Mouse (Mus musculus) activated CD4-positive, CD25-positive, alpha-beta regulatory T cell (primary cell): ENCODE data around the gene Cebpz. TPM values are rescaled to one million over a fixed set of nuclear protein-coding genes. Genes with fewer than 3 reads are reported as not detected.

ENCODE experiments used
- polyA plus RNA-seq, 2 experiments: library from polyadenylated mRNA; unstranded; fragments of 100-300 nt; shearing (Covaris generic); gene quantifications; one replicate each; pipeline ENCODE4 v1.2.1; 2017

The Cebpz gene
- 100 to 1,000 TPM in 1 of 2 experiments, 10 to 100 TPM in 1; 65.6 to 103 TPM for polyA plus RNA-seq

DNA sequence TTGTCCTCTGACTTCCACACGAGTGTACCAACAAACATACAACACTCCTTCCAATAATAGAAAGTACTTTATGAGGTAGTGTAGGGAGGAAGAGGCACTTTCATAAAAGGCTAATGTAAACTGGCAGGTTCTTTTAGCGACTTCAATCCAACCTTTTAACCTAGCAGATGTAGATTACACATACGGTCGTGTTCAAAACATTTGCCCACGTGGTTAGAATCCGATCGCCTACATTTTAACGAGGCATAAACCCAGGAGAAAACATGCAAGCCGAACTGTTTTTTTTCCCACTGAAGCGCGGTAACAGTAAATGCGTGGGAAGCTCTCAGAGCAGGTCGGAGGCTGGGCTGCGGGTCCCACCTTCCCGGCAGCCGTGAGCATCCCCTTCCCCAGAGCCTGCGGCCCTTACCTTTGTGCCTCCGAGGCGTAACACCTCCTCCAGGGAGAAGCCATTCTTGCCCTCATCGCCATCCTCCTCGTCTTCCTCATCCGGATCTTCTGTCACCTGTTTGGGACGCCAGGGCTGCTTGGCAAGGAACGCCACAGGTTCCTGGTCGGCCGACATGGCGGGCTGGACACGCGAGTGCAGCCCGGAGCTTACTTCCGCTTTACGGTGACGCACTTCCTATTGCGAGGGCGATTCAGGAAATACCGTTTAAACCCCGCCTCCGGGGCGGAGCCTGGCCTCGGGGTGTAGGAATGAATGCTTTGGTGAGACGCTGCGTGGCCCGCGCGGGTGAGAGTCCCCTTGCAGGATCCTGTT, at the start of gene Cebpz, which contains the start of gene Ndufaf7:
Gene Cebpz (minus strand): TSS at position 601 of the 763 bp plus-strand sequence.
Gene Ndufaf7 (plus strand): TSS at position 671 of the 763 bp plus-strand sequence.

DNA sequence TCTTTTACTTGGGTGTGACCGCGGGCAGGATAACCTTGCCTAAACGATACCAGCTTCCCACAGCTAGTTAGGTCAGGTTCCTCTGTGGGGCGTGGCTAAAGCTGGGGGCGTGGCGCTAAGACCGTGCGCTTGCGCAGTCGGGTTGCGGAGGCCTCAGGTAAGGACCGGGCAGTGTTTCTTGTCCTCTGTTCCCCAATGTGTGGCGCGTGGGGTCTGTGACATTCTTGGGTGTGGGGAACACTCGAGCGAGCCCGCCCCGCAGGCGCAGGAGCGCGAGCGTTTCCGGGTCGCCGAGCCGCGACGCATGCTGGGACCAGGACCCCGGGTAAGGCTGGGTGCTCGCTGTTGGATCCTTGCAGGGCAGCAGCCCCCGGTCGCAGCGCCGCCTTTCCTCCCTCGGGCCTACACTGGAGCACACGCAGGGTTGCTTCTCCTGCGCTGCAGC, 20.5 kb downstream of the Cebpz start, which contains the start of gene Cebpzos:
Gene Cebpzos (plus strand): TSS at position 132 of the 445 bp plus-strand sequence.

DNA sequence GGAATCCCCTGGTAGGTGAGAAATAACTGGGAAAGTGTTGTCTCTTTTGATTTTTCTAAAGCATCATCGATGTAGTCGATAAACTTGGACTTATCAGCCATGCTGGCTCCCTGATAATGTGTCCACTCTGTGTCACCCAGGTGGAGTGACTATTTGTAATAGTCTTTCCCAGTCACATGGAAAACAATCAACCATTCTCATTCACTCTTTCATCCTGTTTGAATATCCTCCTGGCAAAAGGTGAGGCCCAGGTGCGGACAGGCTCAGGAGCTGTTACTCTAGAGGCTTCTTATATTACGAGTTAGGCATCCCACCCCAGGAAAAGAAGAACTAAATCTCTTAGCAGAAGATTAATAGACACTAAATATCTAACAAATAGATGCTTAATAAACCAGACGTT, 30.0 kb downstream of the Cebpz start, which contains the start of gene Sult6b1:
Gene Sult6b1 (minus strand): TSS at position 101 of the 400 bp plus-strand sequence.

DNA sequence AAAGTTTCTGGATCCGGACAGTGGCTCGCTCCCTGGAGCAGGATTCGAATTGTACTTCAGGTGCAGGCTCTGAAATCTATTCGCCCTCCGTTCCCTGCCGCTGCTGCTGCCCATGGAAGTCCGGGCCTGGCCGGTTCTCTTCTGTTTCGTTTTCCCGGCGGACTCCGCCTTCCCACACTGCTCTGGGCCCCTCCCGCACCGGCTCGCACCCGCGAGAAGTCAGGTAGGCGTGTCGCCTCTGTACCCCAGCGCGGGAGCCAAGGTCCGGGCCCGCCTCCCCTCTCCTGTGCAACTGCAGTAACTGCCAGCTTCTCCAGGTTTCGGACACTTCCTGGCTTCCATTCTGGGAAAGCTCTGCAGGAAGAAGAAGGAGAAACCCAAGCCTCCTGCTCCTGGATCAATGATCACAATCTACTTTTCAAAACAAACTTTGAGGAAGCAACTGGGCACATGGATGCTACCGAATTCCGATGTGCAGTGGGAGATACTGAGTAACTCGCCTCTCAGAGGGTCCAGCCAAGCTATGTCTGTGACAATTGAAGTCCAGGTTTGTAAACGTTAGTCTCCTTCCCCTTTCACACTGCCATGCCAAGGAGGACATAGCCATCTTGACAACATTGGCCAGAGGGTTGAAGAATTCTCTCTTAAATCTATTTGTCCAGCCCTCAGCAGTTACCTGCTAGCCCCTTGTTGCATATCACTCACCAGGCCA, 54.3 kb downstream of the Cebpz start, which contains the start of gene Eif2ak2:
Gene Eif2ak2 (minus strand): TSS at position 173 of the 712 bp plus-strand sequence.

Other genes with a start within 250 kb of the Cebpz start
- gene Strn, start 199.9 kb downstream of the Cebpz start, polyA plus RNA-seq = 10 to 100 TPM in 1 of 2 experiments, 1 to 10 TPM in 1; 8.7 to 16.2 TPM
- gene Heatr5b, start 101.7 kb downstream of the Cebpz start, polyA plus RNA-seq = 10 to 100 TPM; 13.2 to 21.5 TPM
- 10 to 100 TPM; 78.5 to 87.0 TPM for gene Gpatch11, start 101.5 kb downstream of the Cebpz start, polyA plus RNA-seq
- gene Eif2ak2, start 54.5 kb downstream of the Cebpz start, polyA plus RNA-seq = 10 to 100 TPM; 10.0 to 31.3 TPM
- gene Sult6b1, start 30.1 kb downstream of the Cebpz start, polyA plus RNA-seq = 1 to 10 TPM in 1 of 2 experiments, not detected in 1; 1.5 TPM
- gene Cebpzos, start 20.6 kb downstream of the Cebpz start, polyA plus RNA-seq = 10 to 100 TPM; 56.2 to 58.2 TPM
- gene Ndufaf7, start 70 bp upstream of the Cebpz start, polyA plus RNA-seq = 10 to 100 TPM; 43.9 to 51.6 TPM
- 10 to 100 TPM; 11.1 to 13.1 TPM for gene Prkd3, start 83.8 kb upstream of the Cebpz start, polyA plus RNA-seq
- 1 to 10 TPM; 1.0 to 1.6 TPM for gene Qpct, start 114.8 kb upstream of the Cebpz start, polyA plus RNA-seq